Mouse (Mus musculus) kidney, adult 2 months (tissue): Measurements from ENCODE around the gene Fli1.

ENCODE experiments used
- CTCF ChIP-seq: fragments of 200-500 bp; conservative IDR thresholded peaks from 2 replicates; pipeline ENCODE4 v1.5.1; 2011; ENCODE audit warnings: low read depth, mild to moderate bottlenecking, control low read depth, low read length, moderate library complexity, mixed read lengths; ENCODE audit not compliant: insufficient read depth, insufficient read length
- POLR2A ChIP-seq: fragments of 200-500 bp; IDR thresholded peaks from one replicate; pipeline ENCODE4 v1.6.1; 2011; ENCODE audit warnings: low read depth, low read length, control low read depth

GRCm38 (mm10) chr9:32508648-32509047, 34.0 kb downstream of the Fli1 start:
- TF ChIP-seq POLR2A, result no peak
- no peak for TF ChIP-seq CTCF
